Mouse (Mus musculus) stomach, postnatal 0 days (tissue): ENCODE data around the gene 6030445D17Rik.

ENCODE experiments used
- CTCF ChIP-seq: IDR thresholded peaks from 2 replicates; pipeline ENCODE4 v1.5.1; 2016; ENCODE audit warnings: antibody characterized with exemption, low read depth, mild to moderate bottlenecking, moderate library complexity
- EP300 ChIP-seq: optimal IDR thresholded peaks from 2 replicates; pipeline ENCODE3; 2016; ENCODE audit warnings: antibody characterized with exemption

- TF ChIP-seq CTCF: no peak
- TF ChIP-seq EP300: no peak
These were observed 37.7 kb upstream of the 6030445D17Rik start for GRCm38 (mm10) chr4:136424120-136424999.
